Mouse (Mus musculus) heart, embryonic 11.5 days (tissue): ENCODE data around the gene Tdrd3. TPM values are rescaled to one million over a fixed set of nuclear protein-coding genes. Genes with fewer than 3 reads are reported as not detected.

Source experiments
- ATAC-seq: fragments of 200-750 bp; cut with Nextera tagmentation; replicated peaks from 2 replicates; pipeline ENCODE4 v1.8.0; 2017; ENCODE audit warnings: moderate library complexity; ENCODE audit not compliant: insufficient number of reproducible peaks, low FRiP score, low TSS enrichment
- H3K27ac ChIP-seq: fragments of 300-500 bp; sonication (generic); 2 replicates; pipeline ENCODE4 v1.5.1; 2014; ENCODE audit warnings: mild to moderate bottlenecking, low read depth, low read length
- H3K27me3 ChIP-seq: fragments of 300-500 bp; sonication (generic); 2 replicates; pipeline ENCODE4 v1.6.1; 2014; ENCODE audit warnings: mild to moderate bottlenecking, low read length, mixed read lengths; ENCODE audit not compliant: control insufficient read depth, insufficient read depth
- H3K36me3 ChIP-seq: fragments of 300-500 bp; sonication (generic); 2 replicates; pipeline ENCODE4 v1.6.1; 2014; ENCODE audit warnings: mild to moderate bottlenecking, low read length, moderate library complexity, mixed read lengths; ENCODE audit not compliant: control insufficient read depth, insufficient read depth
- H3K4me1 ChIP-seq: fragments of 300-500 bp; sonication (generic); 2 replicates; pipeline ENCODE4 v1.6.1; 2014; ENCODE audit warnings: low read length; ENCODE audit not compliant: control insufficient read depth, insufficient read depth
- H3K4me2 ChIP-seq: fragments of 300-500 bp; sonication (generic); 2 replicates; pipeline ENCODE4 v1.6.1; 2014; ENCODE audit warnings: mild to moderate bottlenecking, moderate library complexity
- H3K4me3 ChIP-seq: fragments of 300-500 bp; sonication (generic); 2 replicates; pipeline ENCODE4 v1.5.1; 2014; ENCODE audit warnings: low read depth, low read length
- H3K9ac ChIP-seq: fragments of 300-500 bp; sonication (generic); 2 replicates; pipeline ENCODE4 v1.6.1; 2014; ENCODE audit warnings: mild to moderate bottlenecking, low read depth, low read length, moderate library complexity
- H3K9me3 ChIP-seq: fragments of 300-500 bp; sonication (generic); replicated peaks from 2 replicates; pipeline ENCODE4 v1.6.1; 2016; ENCODE audit warnings: low read length; ENCODE audit not compliant: control insufficient read depth
- WGBS: fragments of 180-500 bp; shearing (Covaris S2); extraction: QIAGEN DNeasy Blood & Tissue Kit; methylation state at CpG from one replicate; pipeline ENCODE4 v1.1.7; 2014; ENCODE audit not compliant: insufficient replicate concordance; 5-methylcytosine and 5-hydroxymethylcytosine counted together
- polyA plus RNA-seq: library from polyadenylated mRNA; unstranded; fragments of >200 nt; fragmentation: Nextera tagmentation; extraction: Ambion mirVana; gene quantifications from 2 replicates; pipeline ENCODE4 v1.2.1, GENCODE M21; 2014

Gene Tdrd3
- polyA plus RNA-seq, 1 experiment from 2014 or later = 23.9 TPM

GRCm38 (mm10) chr14:87416755-87417690, 584 bp downstream of the Tdrd3 start:
- peak overlapping the region; percentile 75 for H3K4me3 ChIP-seq
- no peaks in the 10 kb centered on the region for H3K9me3 ChIP-seq
- peaks cover 9% of the 10 kb centered on the region; the same call in 1 of the 2 replicates for H3K4me1 ChIP-seq
- H3K27me3 ChIP-seq = no peaks in the 10 kb centered on the region
- peak overlapping the region; percentile 99 for H3K27ac ChIP-seq
- H3K4me2 ChIP-seq = peak overlapping the region; percentile 76
- no peaks in the 10 kb centered on the region for H3K36me3 ChIP-seq
- 1% methylated on average over 94 of the region's 109 CpGs for WGBS
- ATAC-seq = peak; percentile 60
- H3K9ac ChIP-seq = peak overlapping the region; percentile 98

GRCm38 (mm10) chr14:87417691-87418070, 1.2 kb downstream of the Tdrd3 start:
- Histone ChIP-seq H3K27me3 (no peaks in the 10 kb centered on the region), H3K4me3 (peak overlapping the region; percentile 75), H3K4me1 (peaks cover 9% of the 10 kb centered on the region), H3K36me3 (no peaks in the 10 kb centered on the region), H3K4me2 (peak overlapping the region; percentile 76), H3K9ac (peak overlapping the region; percentile 98), H3K27ac (peak overlapping the region; percentile 99), H3K9me3 (no peaks in the 10 kb centered on the region)
- no peak for ATAC-seq
- 0% methylated on average over 3 of the region's 3 CpGs for WGBS

GRCm38 (mm10) chr14:87419740-87420139, 3.3 kb downstream of the Tdrd3 start:
- no peaks in the 10 kb centered on the region for H3K9me3 ChIP-seq
- no peak for ATAC-seq
- H3K4me1 ChIP-seq = peaks cover 15% of the 10 kb centered on the region
- H3K4me3 ChIP-seq = no peak overlapping the region
- H3K4me2 ChIP-seq = no peak overlapping the region
- no peaks in the 10 kb centered on the region for H3K36me3 ChIP-seq
- no peaks in the 10 kb centered on the region for H3K27me3 ChIP-seq
- no peak overlapping the region for H3K9ac ChIP-seq
- no peak overlapping the region for H3K27ac ChIP-seq
- WGBS = 64% methylated on average over 2 of the region's 2 CpGs

- H3K4me3 ChIP-seq = no peak overlapping the region
- peaks cover 20% of the 10 kb centered on the region for H3K4me1 ChIP-seq
- no peak overlapping the region for H3K27ac ChIP-seq
- no peak overlapping the region for H3K4me2 ChIP-seq
- H3K36me3 ChIP-seq = no peaks in the 10 kb centered on the region
- no peaks in the 10 kb centered on the region for H3K9me3 ChIP-seq
- 75% methylated on average over 4 of the region's 4 CpGs for WGBS
- no peak overlapping the region for H3K9ac ChIP-seq
- no peaks in the 10 kb centered on the region for H3K27me3 ChIP-seq
- no peak for ATAC-seq
Measured at GRCm38 (mm10) chr14:87420576-87420975, 4.1 kb downstream of the Tdrd3 start.

GRCm38 (mm10) chr14:87422432-87422831, 6.0 kb downstream of the Tdrd3 start:
- H3K4me3 ChIP-seq = no peak overlapping the region
- no peak overlapping the region for H3K9ac ChIP-seq
- peaks cover 29% of the 10 kb centered on the region for H3K4me1 ChIP-seq
- no peaks in the 10 kb centered on the region for H3K36me3 ChIP-seq
- no peak for ATAC-seq
- H3K27ac ChIP-seq = no peak overlapping the region
- 86% methylated on average over 3 of the region's 3 CpGs for WGBS
- H3K4me2 ChIP-seq = no peak overlapping the region
- no peaks in the 10 kb centered on the region for H3K27me3 ChIP-seq
- H3K9me3 ChIP-seq = no peaks in the 10 kb centered on the region

GRCm38 (mm10) chr14:87426297-87426922, 10.0 kb downstream of the Tdrd3 start:
- H3K4me1 ChIP-seq = peaks cover 22% of the 10 kb centered on the region
- 30% methylated on average over 7 of the region's 7 CpGs for WGBS
- H3K4me3 ChIP-seq = no peak overlapping the region
- peak overlapping the region; percentile 22; the same call in 1 of the 2 replicates for H3K4me2 ChIP-seq
- H3K9me3 ChIP-seq = no peaks in the 10 kb centered on the region
- no peaks in the 10 kb centered on the region for H3K27me3 ChIP-seq
- peak overlapping the region; percentile 62 for H3K27ac ChIP-seq
- peak; percentile 63; the same call in 1 of the 2 replicates for ATAC-seq
- H3K9ac ChIP-seq = no peak overlapping the region
- H3K36me3 ChIP-seq = no peaks in the 10 kb centered on the region

GRCm38 (mm10) chr14:87427032-87427431, 10.6 kb downstream of the Tdrd3 start:
- Histone ChIP-seq H3K4me2 (no peak overlapping the region), H3K9me3 (no peaks in the 10 kb centered on the region), H3K4me1 (peaks cover 22% of the 10 kb centered on the region), H3K4me3 (no peak overlapping the region), H3K27me3 (no peaks in the 10 kb centered on the region), H3K9ac (no peak overlapping the region), H3K27ac (no peak overlapping the region), H3K36me3 (no peaks in the 10 kb centered on the region)
- ATAC-seq = no peak
- WGBS = 72% methylated on average over 4 of the region's 4 CpGs

- Histone ChIP-seq H3K36me3 (no peaks in the 10 kb centered on the region), H3K9me3 (no peaks in the 10 kb centered on the region), H3K27me3 (no peaks in the 10 kb centered on the region), H3K4me3 (no peak overlapping the region), H3K4me1 (peaks cover 22% of the 10 kb centered on the region), H3K27ac (no peak overlapping the region), H3K4me2 (no peak overlapping the region), H3K9ac (no peak overlapping the region)
- WGBS = 70% methylated on average over 5 of the region's 5 CpGs
- no peak for ATAC-seq
Measured at GRCm38 (mm10) chr14:87427659-87428289, 11.3 kb downstream of the Tdrd3 start.
